8 mouse cellular contexts compared by ENCODE assay signal in the genomic region with DNA sequence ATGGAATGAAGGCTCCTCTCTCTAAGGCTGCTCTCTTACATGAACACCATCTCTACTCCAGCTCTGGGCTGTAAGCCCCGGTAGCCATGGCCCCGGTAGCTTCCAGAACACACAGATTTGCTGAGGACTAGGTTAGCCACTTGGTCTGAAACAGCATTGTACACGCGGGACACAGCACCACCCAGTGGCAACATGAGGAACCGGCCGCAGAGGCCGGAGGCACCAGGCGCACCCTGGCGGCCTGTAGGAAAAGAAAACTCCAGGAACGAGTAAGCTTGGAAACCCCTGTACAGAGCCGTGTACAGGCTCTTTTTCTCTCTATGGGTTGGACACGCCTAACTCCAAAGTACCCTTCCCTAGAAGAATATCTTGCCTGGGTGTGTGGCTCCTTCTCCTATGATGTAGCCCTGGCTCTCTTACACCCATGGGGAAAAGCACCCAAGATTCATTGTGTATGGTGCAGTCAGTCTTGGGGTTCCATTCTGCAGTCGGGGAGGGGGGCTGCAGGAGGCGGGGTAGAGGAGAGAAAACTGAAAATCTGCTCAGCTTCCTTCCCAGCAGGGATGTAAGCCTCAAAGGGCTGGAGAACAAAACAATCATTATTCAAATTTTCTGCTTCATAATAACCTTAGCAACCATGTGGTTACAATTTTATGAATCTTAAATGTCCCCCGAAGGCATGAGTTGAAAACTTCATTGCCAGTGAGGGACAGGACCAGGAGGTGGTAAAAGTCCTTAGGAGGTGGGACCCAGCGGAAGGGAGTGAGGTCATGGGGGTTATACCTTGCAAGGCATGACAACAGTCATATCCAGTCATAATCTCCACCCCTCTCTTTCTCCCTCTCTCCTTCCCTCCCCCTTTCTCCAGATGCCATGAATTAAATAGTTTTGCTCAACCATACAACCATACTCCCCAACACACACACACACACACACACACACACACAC.
A peak's percentile ranks its signal among the peaks of the same experiment; 100 is the strongest.
DNase-seq lines count a peak whose midpoint lies in the region; ATAC-seq and TF ChIP-seq lines count a peak whose summit lies in the region.

No protein-coding gene starts in this region.

- peak; percentile 100 for ATAC-seq in megakaryocyte progenitor cell, adult 5-6 weeks (replicated peaks; ENCODE audit: poor library complexity)

- no peak overlapping the region for H3K27ac ChIP-seq in left cerebral cortex, adult 2 months

- H3K4me3 ChIP-seq in left cerebral cortex, adult 2 months: no peak overlapping the region

- TF ChIP-seq CTCF in left cerebral cortex, adult 2 months (IDR thresholded peaks at IDR 0.05): no peak; the same call in none of the 2 replicates

- peak; percentile 81 for DNase-seq in R1 (ENCODE audit: low read depth, low spot score)
- peak; percentile 94 to 95 for DNase-seq in cerebellum, postnatal 25 days
- peak; percentile 94 to 97 for DNase-seq in frontal cortex, postnatal 36 days (ENCODE audit: low spot score in 2 of 2)
- DNase-seq in hindlimb bud, embryonic 11.5 days (ENCODE audit: extremely low spot score, low read depth, low spot score): peak; percentile 74
- peak; percentile 87 to 93 for DNase-seq in left cerebral cortex, adult 2 months (ENCODE audit: extremely low spot score in 1 of 2, low spot score in 2 of 2)
- peak; percentile 92 to 93 for DNase-seq in right cerebral cortex, postnatal 10 days (ENCODE audit: low spot score in 2 of 2)
- DNase-seq in urinary bladder, postnatal 14 days (ENCODE audit: low spot score): peak; percentile 84

- intact Hi-C loops in left cerebral cortex, adult 2 months (cut with DNase I): loop anchor here (1.0 to 5.0 kb wide), 3 partner anchors 125 to 725 kb away; a partner anchor contains a TSS
